Mouse (Mus musculus) hindbrain, embryonic 15.5 days (tissue): ENCODE data around the gene Gpatch8. TPM values are rescaled to one million over a fixed set of nuclear protein-coding genes. Genes with fewer than 3 reads are reported as not detected.

Source experiments
- ATAC-seq: fragments of 200-750 bp; cut with Nextera tagmentation; 2 replicates; pipeline ENCODE4 v1.8.0; 2017; ENCODE audit warnings: low read depth, moderate number of reproducible peaks, moderate TSS enrichment; ENCODE audit not compliant: low FRiP score
- H3K27ac ChIP-seq: fragments of 300-500 bp; sonication (generic); replicated peaks from 2 replicates; pipeline ENCODE4 v1.5.1; 2015; ENCODE audit warnings: mild to moderate bottlenecking, inconsistent platforms
- H3K27me3 ChIP-seq: fragments of 300-500 bp; sonication (generic); 2 replicates; pipeline ENCODE4 v1.6.1; 2015; ENCODE audit warnings: control low read depth, inconsistent platforms
- H3K36me3 ChIP-seq: fragments of 300-500 bp; sonication (generic); 2 replicates; pipeline ENCODE4 v1.6.1; 2015; ENCODE audit warnings: control low read depth, inconsistent platforms
- H3K4me1 ChIP-seq: fragments of 300-500 bp; sonication (generic); replicated peaks from 2 replicates; pipeline ENCODE4 v1.6.1; 2015; ENCODE audit warnings: control low read depth, inconsistent platforms
- H3K4me2 ChIP-seq: fragments of 300-500 bp; sonication (generic); 2 replicates; pipeline ENCODE4 v1.6.1; 2015; ENCODE audit warnings: moderate library complexity, mild to moderate bottlenecking, inconsistent platforms
- H3K4me3 ChIP-seq: fragments of 300-500 bp; sonication (generic); 2 replicates; pipeline ENCODE4 v1.5.1; 2015; ENCODE audit warnings: mild to moderate bottlenecking, inconsistent platforms
- H3K9ac ChIP-seq: fragments of 300-500 bp; sonication (generic); 2 replicates; pipeline ENCODE4 v1.6.1; 2015; ENCODE audit warnings: inconsistent platforms
- H3K9me3 ChIP-seq: fragments of 300-500 bp; sonication (generic); 2 replicates; pipeline ENCODE4 v1.6.1; 2016; ENCODE audit warnings: control low read depth, inconsistent platforms
- WGBS: fragments of 180-500 bp; shearing (Covaris S2); methylation state at CpG from one replicate; pipeline ENCODE4 v1.1.7; 2015; 5-methylcytosine and 5-hydroxymethylcytosine counted together
- polyA plus RNA-seq: library from polyadenylated mRNA; unstranded; fragments of >200 nt; fragmentation: Nextera tagmentation; extraction: Ambion mirVana; gene quantifications from 2 replicates; pipeline ENCODE4 v1.2.1, GENCODE M21; 2015

The Gpatch8 gene
- polyA plus RNA-seq, 1 experiment from 2014 or later = 66.6 TPM

GRCm38 (mm10) chr11:102430121-102431017 lies 125.8 kb downstream of the Gpatch8 start, which contains the start of gene Grn:
Gene Grn, plus strand, starts transcription at chr11:102430315.
- WGBS = under 1% methylated on average over 29 of the region's 29 CpGs
- ATAC-seq = peak; percentile 91

GRCm38 (mm10) chr11:102429551-102429950 lies 126.6 kb downstream of the Gpatch8 start:
- 0 out of 2 replicates have a peak overlapping the region, but pooled peaks have one; percentile 61 for H3K27ac ChIP-seq
- H3K4me2 ChIP-seq = peak overlapping the region; percentile 95
- no peaks in the 10 kb centered on the region for H3K27me3 ChIP-seq
- H3K4me3 ChIP-seq = peak overlapping the region; percentile 72
- WGBS = 54% methylated on average over 3 of the region's 3 CpGs
- H3K4me1 ChIP-seq = peaks cover 31% of the 10 kb centered on the region
- no peak for ATAC-seq
- H3K36me3 ChIP-seq = 0 out of 2 replicates have a peak, but pooled peaks cover under 1% of the 10 kb centered on the region
- H3K9me3 ChIP-seq = no peaks in the 10 kb centered on the region
- peak overlapping the region; percentile 47 for H3K9ac ChIP-seq

More at GRCm38 (mm10) chr11:102430121-102431017, 125.8 kb downstream of the Gpatch8 start, which contains the start of gene Grn:
- H3K27me3 ChIP-seq = no peaks in the 10 kb centered on the region
- H3K4me1 ChIP-seq = peaks cover 31% of the 10 kb centered on the region
- peak within 1 kb of the TSS; percentile 72 for H3K4me3 ChIP-seq
- peak within 1 kb of the TSS; percentile 63 for H3K9ac ChIP-seq
- H3K9me3 ChIP-seq = no peaks in the 10 kb centered on the region
- peaks cover 8% of the 10 kb centered on the region; the same call in 1 of the 2 replicates for H3K36me3 ChIP-seq
- peak within 1 kb of the TSS; percentile 95 for H3K4me2 ChIP-seq
- H3K27ac ChIP-seq = peak within 1 kb of the TSS; percentile 69

- Histone ChIP-seq H3K9me3 (no peaks in the 10 kb centered on the region), H3K27ac (no peak overlapping the region), H3K4me3 (no peak overlapping the region), H3K4me2 (peak overlapping the region; percentile 95), H3K4me1 (peaks cover 28% of the 10 kb centered on the region), H3K27me3 (no peaks in the 10 kb centered on the region), H3K9ac (no peak overlapping the region; the same call in 1 of the 2 replicates), H3K36me3 (no peaks in the 10 kb centered on the region)
- 71% methylated on average over 8 of the region's 8 CpGs for WGBS
- ATAC-seq = no peak
These were observed 127.1 kb downstream of the Gpatch8 start for GRCm38 (mm10) chr11:102428981-102429540.

Other genes starting within 250 kb of the Gpatch8 start
- gene Ubtf, start 236.7 kb downstream of the Gpatch8 start, polyA plus RNA-seq = 77.7 and 85.0 TPM in 2 replicates
- gene Slc4a1, start 190.2 kb downstream of the Gpatch8 start, polyA plus RNA-seq = 2.4 and 3.4 TPM in 2 replicates
- gene Rundc3a, start 163.0 kb downstream of the Gpatch8 start, polyA plus RNA-seq = 135 and 149 TPM in 2 replicates
- 167 and 168 TPM in 2 replicates for gene Slc25a39, start 148.4 kb downstream of the Gpatch8 start, polyA plus RNA-seq
- gene Grn, start 126.1 kb downstream of the Gpatch8 start, polyA plus RNA-seq = 85.7 and 85.9 TPM in 2 replicates
- 29.3 and 30.7 TPM in 2 replicates for gene Fam171a2, start 108.7 kb downstream of the Gpatch8 start, polyA plus RNA-seq
- gene Itga2b, start 86.3 kb downstream of the Gpatch8 start, polyA plus RNA-seq = 9.5 and 10.1 TPM in 2 replicates
- gene Gm11627, start 23.1 kb upstream of the Gpatch8 start, polyA plus RNA-seq = 3.1 and 3.4 TPM in 2 replicates
- gene Fzd2, start 48.0 kb upstream of the Gpatch8 start, polyA plus RNA-seq = 7.9 and 9.8 TPM in 2 replicates
- 0.09 and 0.16 TPM in 2 replicates for gene Meioc, start 107.3 kb upstream of the Gpatch8 start, polyA plus RNA-seq
- gene Ccdc43, start 141.4 kb upstream of the Gpatch8 start, polyA plus RNA-seq = 34.2 and 35.5 TPM in 2 replicates
- 25.6 and 25.9 TPM in 2 replicates for gene Adam11, start 205.0 kb upstream of the Gpatch8 start, polyA plus RNA-seq